Mouse (Mus musculus): ENCODE data around the gene Pitpnm3. TPM values are rescaled to one million over a fixed set of nuclear protein-coding genes. Genes with fewer than 3 reads are reported as not detected.
A peak's percentile ranks its signal among the peaks of the same experiment; 100 is the strongest.

Pitpnm3 gene
- polyA plus RNA-seq, 1 experiment from 2014 or later, result 0.39 TPM

DNA sequence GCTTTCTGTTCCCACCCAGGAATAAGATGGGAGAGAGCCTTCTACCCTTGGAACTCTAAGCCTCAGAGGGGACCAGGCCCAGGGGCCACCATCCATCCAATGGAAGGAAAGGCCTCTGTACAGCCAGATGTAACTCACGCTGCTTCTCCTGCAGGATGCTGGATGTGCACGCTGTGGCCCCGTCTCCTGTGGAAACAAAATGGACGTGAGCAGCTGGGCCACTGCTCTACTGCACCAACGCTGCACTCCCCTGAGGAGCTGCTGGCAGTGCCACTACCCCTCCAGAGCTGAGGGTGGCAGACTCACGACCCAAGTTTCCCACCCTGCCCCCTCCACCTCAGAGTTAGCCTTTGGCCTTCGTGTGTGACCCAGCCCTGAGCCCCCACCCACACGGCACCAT, 43.2 kb downstream of the Pitpnm3 start:
- Histone ChIP-seq H3K36me3 (ENCODE audit: control insufficient read depth, insufficient read depth, low read length) (no peaks in the 10 kb centered on the region), H3K9me3 (ENCODE audit: control insufficient read depth, low read length) (no peaks in the 10 kb centered on the region)

DNA sequence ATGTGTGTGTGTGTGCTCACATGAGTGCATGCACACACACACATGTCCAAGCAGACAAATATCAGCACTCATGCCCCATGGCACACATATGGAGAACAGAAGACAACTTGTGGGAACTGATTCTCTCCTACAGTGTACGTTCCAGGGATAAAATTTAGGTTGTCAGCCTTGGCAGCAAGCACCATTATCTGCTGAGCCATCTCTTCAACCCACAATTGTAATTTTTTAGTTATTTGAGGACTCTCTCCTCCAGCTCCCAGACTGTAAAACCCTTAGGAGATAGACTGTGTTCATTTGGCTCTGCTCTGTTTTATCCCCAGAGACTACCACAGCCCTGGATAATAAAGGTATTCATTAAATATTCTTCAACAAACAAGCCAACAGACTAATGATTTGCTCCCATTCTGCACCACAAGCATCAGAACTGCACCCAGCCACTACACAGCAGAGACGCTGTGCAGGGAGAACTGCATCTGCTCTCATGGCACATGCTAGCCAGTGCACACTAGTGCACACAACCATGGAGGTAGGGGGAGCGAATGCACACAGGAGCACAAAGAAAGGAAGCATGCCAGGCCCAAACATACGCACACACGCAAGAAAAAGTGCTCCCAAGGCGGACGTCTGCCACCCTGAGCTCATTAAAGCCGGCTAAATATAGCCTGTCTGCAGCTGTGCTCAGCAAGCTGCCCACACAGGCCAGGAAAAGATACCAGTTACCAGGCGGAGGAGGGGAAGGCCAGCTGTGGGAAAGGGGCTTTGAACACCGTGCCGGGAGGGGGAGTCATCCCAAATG, 49.1 kb downstream of the Pitpnm3 start:
- H3K4me3 ChIP-seq (ENCODE audit: control insufficient read depth in 1 of 2, insufficient read depth in 1 of 2, low read depth in 1 of 2, low read length in 2 of 2), result no peak overlapping the region
- H3K36me3 ChIP-seq (ENCODE audit: control insufficient read depth, insufficient read depth, low read length), result no peaks in the 10 kb centered on the region
- H3K27ac ChIP-seq (replicated peaks in 1 of 2; ENCODE audit: control insufficient read depth in 1 of 2, insufficient read depth in 1 of 2, low read depth in 2 of 2, low read length in 2 of 2), result peak overlapping the region; percentile 76 to 82
- no peaks in the 10 kb centered on the region for H3K9me3 ChIP-seq (ENCODE audit: control insufficient read depth, low read length)
- 18% methylated on average over 11 of the region's 11 CpGs for WGBS
- peak overlapping the region; percentile 30; the same call in 1 of the 2 replicates for H3K4me2 ChIP-seq (ENCODE audit: low read length)
- 0 out of 2 replicates have a peak overlapping the region, but pooled peaks have one; percentile 27 for H3K9ac ChIP-seq (ENCODE audit: low read length)
- H3K27me3 ChIP-seq (ENCODE audit: control insufficient read depth, insufficient read depth, low read length), result no peaks in the 10 kb centered on the region
- H3K4me1 ChIP-seq (ENCODE audit: control insufficient read depth in 2 of 2, insufficient read depth in 2 of 2, low read length in 2 of 2), result peaks cover 11 to 25% of the 10 kb centered on the region in 2 experiments
- 0 out of 2 replicates have a peak, but pooled peaks have one; percentile 51 for ATAC-seq (ENCODE audit: insufficient number of reproducible peaks, insufficient read depth, low FRiP score, low read depth)

More for the DNA sequence above, 43.2 kb downstream of the Pitpnm3 start:
- H3K27me3 ChIP-seq (ENCODE audit: control insufficient read depth, insufficient read depth, low read length), result no peaks in the 10 kb centered on the region
- H3K27ac ChIP-seq (replicated peaks in 1 of 2; ENCODE audit: control insufficient read depth in 1 of 2, insufficient read depth in 1 of 2, low read depth in 2 of 2, low read length in 2 of 2), result no peak overlapping the region
- H3K9ac ChIP-seq (ENCODE audit: low read length), result no peak overlapping the region
- H3K4me3 ChIP-seq (ENCODE audit: control insufficient read depth in 1 of 2, insufficient read depth in 1 of 2, low read depth in 1 of 2, low read length in 2 of 2), result no peak overlapping the region
- ATAC-seq (ENCODE audit: insufficient number of reproducible peaks, insufficient read depth, low FRiP score, low read depth), result no peak
- H3K4me2 ChIP-seq (ENCODE audit: low read length), result no peak overlapping the region
- H3K4me1 ChIP-seq (ENCODE audit: control insufficient read depth in 2 of 2, insufficient read depth in 2 of 2, low read length in 2 of 2), result peaks cover 15 to 17% of the 10 kb centered on the region in 2 experiments
- 62% methylated on average over 8 of the region's 8 CpGs for WGBS

DNA sequence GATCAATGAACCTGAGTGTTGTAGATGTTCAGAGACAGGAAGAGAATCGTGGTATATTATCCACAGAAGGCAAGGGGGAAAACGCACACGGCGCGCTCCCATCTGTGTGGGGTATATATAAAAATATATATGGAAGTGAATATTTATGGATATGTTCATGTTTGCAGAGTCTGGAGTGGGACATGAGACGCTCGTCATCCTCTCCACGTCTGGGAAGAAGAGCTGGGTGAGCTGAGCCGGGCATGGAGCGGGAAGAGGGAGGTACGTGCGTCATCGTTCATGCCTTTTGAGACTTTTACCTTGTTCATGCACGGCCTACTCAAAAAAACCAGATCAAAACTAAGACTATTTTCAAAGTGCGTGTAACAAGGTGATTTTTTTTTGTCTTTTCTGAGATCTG, 51.2 kb downstream of the Pitpnm3 start:
- H3K36me3 ChIP-seq (ENCODE audit: control insufficient read depth, insufficient read depth, low read length), result no peaks in the 10 kb centered on the region
- no peaks in the 10 kb centered on the region for H3K27me3 ChIP-seq (ENCODE audit: control insufficient read depth, insufficient read depth, low read length)
- H3K9ac ChIP-seq (ENCODE audit: low read length), result no peak overlapping the region
- H3K27ac ChIP-seq (replicated peaks in 1 of 2; ENCODE audit: control insufficient read depth in 1 of 2, insufficient read depth in 1 of 2, low read depth in 2 of 2, low read length in 2 of 2), result no peak overlapping the region
- 94% methylated on average over 15 of the region's 15 CpGs for WGBS
- H3K9me3 ChIP-seq (ENCODE audit: control insufficient read depth, low read length), result no peaks in the 10 kb centered on the region
- no peak overlapping the region for H3K4me2 ChIP-seq (ENCODE audit: low read length)
- peaks cover 11 to 25% of the 10 kb centered on the region in 2 experiments for H3K4me1 ChIP-seq (ENCODE audit: control insufficient read depth in 2 of 2, insufficient read depth in 2 of 2, low read length in 2 of 2)
- no peak for ATAC-seq (ENCODE audit: insufficient number of reproducible peaks, insufficient read depth, low FRiP score, low read depth)
- H3K4me3 ChIP-seq (ENCODE audit: control insufficient read depth in 1 of 2, insufficient read depth in 1 of 2, low read depth in 1 of 2, low read length in 2 of 2), result no peak overlapping the region

DNA sequence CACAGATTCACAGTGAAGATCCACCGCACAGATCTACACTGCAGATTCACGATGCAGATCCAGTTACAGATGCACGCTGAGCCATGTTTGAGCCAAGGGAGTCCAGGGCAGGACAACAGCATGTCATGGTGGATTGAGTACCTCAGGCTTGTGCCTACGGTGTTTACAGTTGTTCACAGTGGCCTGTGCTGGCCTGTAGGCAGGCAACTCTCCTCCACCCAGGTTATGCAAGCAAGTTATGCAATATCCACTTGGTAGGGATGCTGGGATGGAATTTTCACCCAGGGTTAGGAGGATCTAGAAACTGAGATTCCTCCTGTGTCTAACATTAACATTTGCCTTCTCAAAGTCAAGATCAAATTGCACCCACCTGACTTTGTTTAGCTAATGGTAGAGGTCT, 53.0 kb downstream of the Pitpnm3 start:
- Histone ChIP-seq H3K27ac (replicated peaks in 1 of 2; ENCODE audit: control insufficient read depth in 1 of 2, insufficient read depth in 1 of 2, low read depth in 2 of 2, low read length in 2 of 2) (no peak overlapping the region), H3K4me2 (ENCODE audit: low read length) (no peak overlapping the region), H3K4me1 (ENCODE audit: control insufficient read depth in 2 of 2, insufficient read depth in 2 of 2, low read length in 2 of 2) (peaks cover 16 to 33% of the 10 kb centered on the region in 2 experiments), H3K36me3 (ENCODE audit: control insufficient read depth, insufficient read depth, low read length) (no peaks in the 10 kb centered on the region), H3K4me3 (ENCODE audit: control insufficient read depth in 1 of 2, insufficient read depth in 1 of 2, low read depth in 1 of 2, low read length in 2 of 2) (no peak overlapping the region), H3K27me3 (ENCODE audit: control insufficient read depth, insufficient read depth, low read length) (no peaks in the 10 kb centered on the region), H3K9me3 (ENCODE audit: control insufficient read depth, low read length) (no peaks in the 10 kb centered on the region), H3K9ac (ENCODE audit: low read length) (no peak overlapping the region)
- no peak for ATAC-seq (ENCODE audit: insufficient number of reproducible peaks, insufficient read depth, low FRiP score, low read depth)
- 94% methylated on average over 4 of the region's 4 CpGs for WGBS

GRCm38 (mm10) chr11:72080461-72080860, 55.1 kb downstream of the Pitpnm3 start:
- H3K4me1 ChIP-seq (ENCODE audit: control insufficient read depth in 2 of 2, insufficient read depth in 2 of 2, low read length in 2 of 2), result peaks cover 7 to 13% of the 10 kb centered on the region in 2 experiments
- no peak overlapping the region for H3K9ac ChIP-seq (ENCODE audit: low read length)
- ATAC-seq (ENCODE audit: insufficient number of reproducible peaks, insufficient read depth, low FRiP score, low read depth), result no peak
- H3K4me2 ChIP-seq (ENCODE audit: low read length), result no peak overlapping the region
- WGBS, result 79% methylated on average over 6 of the region's 6 CpGs
- H3K27ac ChIP-seq (replicated peaks in 1 of 2; ENCODE audit: control insufficient read depth in 1 of 2, insufficient read depth in 1 of 2, low read depth in 2 of 2, low read length in 2 of 2), result no peak overlapping the region
- H3K27me3 ChIP-seq (ENCODE audit: control insufficient read depth, insufficient read depth, low read length), result no peaks in the 10 kb centered on the region
- H3K36me3 ChIP-seq (ENCODE audit: control insufficient read depth, insufficient read depth, low read length), result no peaks in the 10 kb centered on the region
- no peaks in the 10 kb centered on the region for H3K9me3 ChIP-seq (ENCODE audit: control insufficient read depth, low read length)
- H3K4me3 ChIP-seq (ENCODE audit: control insufficient read depth in 1 of 2, insufficient read depth in 1 of 2, low read depth in 1 of 2, low read length in 2 of 2), result no peak overlapping the region

GRCm38 (mm10) chr11:72078647-72079046, 56.9 kb downstream of the Pitpnm3 start:
- Histone ChIP-seq H3K36me3 (ENCODE audit: control insufficient read depth, insufficient read depth, low read length) (no peaks in the 10 kb centered on the region), H3K4me1 (ENCODE audit: control insufficient read depth in 2 of 2, insufficient read depth in 2 of 2, low read length in 2 of 2) (peaks cover 5 to 8% of the 10 kb centered on the region in 2 experiments), H3K9me3 (ENCODE audit: control insufficient read depth, low read length) (no peaks in the 10 kb centered on the region), H3K4me2 (ENCODE audit: low read length) (no peak overlapping the region), H3K9ac (ENCODE audit: low read length) (no peak overlapping the region), H3K27me3 (ENCODE audit: control insufficient read depth, insufficient read depth, low read length) (no peaks in the 10 kb centered on the region), H3K4me3 (ENCODE audit: control insufficient read depth in 1 of 2, insufficient read depth in 1 of 2, low read depth in 1 of 2, low read length in 2 of 2) (no peak overlapping the region), H3K27ac (replicated peaks in 1 of 2; ENCODE audit: control insufficient read depth in 1 of 2, insufficient read depth in 1 of 2, low read depth in 2 of 2, low read length in 2 of 2) (no peak overlapping the region)
- WGBS, result 31% methylated on average over 4 of the region's 4 CpGs
- ATAC-seq (ENCODE audit: insufficient number of reproducible peaks, insufficient read depth, low FRiP score, low read depth), result no peak

GRCm38 (mm10) chr11:72078056-72078455, 57.5 kb downstream of the Pitpnm3 start:
- no peak overlapping the region for H3K4me3 ChIP-seq (ENCODE audit: control insufficient read depth in 1 of 2, insufficient read depth in 1 of 2, low read depth in 1 of 2, low read length in 2 of 2)
- ATAC-seq (ENCODE audit: insufficient number of reproducible peaks, insufficient read depth, low FRiP score, low read depth), result no peak
- H3K4me2 ChIP-seq (ENCODE audit: low read length), result no peak overlapping the region
- no peak overlapping the region for H3K27ac ChIP-seq (replicated peaks in 1 of 2; ENCODE audit: control insufficient read depth in 1 of 2, insufficient read depth in 1 of 2, low read depth in 2 of 2, low read length in 2 of 2)
- no peaks in the 10 kb centered on the region for H3K9me3 ChIP-seq (ENCODE audit: control insufficient read depth, low read length)
- H3K4me1 ChIP-seq (ENCODE audit: control insufficient read depth in 2 of 2, insufficient read depth in 2 of 2, low read length in 2 of 2), result peaks cover 5 to 8% of the 10 kb centered on the region in 2 experiments
- H3K9ac ChIP-seq (ENCODE audit: low read length), result no peak overlapping the region
- 40% methylated on average over 3 of the region's 3 CpGs for WGBS
- H3K27me3 ChIP-seq (ENCODE audit: control insufficient read depth, insufficient read depth, low read length), result no peaks in the 10 kb centered on the region
- no peaks in the 10 kb centered on the region for H3K36me3 ChIP-seq (ENCODE audit: control insufficient read depth, insufficient read depth, low read length)

Measured in heart, embryonic 14.5 days (tissue).